Mouse (Mus musculus) bone marrow, adult 2 months (tissue): ENCODE measurements at regions not wholly inside any gene's neighbourhood (a gene's known extent, or its start where the extent isn't known, plus 50 kb on each side); places are given as distances from the start of the nearest gene placed in this dataset.

Experiments
- CTCF ChIP-seq: fragments of 200-500 bp; IDR thresholded peaks from 2 replicates; pipeline ENCODE4 v1.5.1; 2011; ENCODE audit warnings: low read length, control low read depth; ENCODE audit not compliant: control insufficient read depth, insufficient read depth
- POLR2A ChIP-seq: fragments of 200-500 bp; IDR thresholded peaks from 2 replicates; pipeline ENCODE4 v1.6.1; 2011; ENCODE audit warnings: low read depth, mild to moderate bottlenecking, control low read depth, low read length, borderline replicate concordance; ENCODE audit not compliant: control insufficient read depth

DNA sequence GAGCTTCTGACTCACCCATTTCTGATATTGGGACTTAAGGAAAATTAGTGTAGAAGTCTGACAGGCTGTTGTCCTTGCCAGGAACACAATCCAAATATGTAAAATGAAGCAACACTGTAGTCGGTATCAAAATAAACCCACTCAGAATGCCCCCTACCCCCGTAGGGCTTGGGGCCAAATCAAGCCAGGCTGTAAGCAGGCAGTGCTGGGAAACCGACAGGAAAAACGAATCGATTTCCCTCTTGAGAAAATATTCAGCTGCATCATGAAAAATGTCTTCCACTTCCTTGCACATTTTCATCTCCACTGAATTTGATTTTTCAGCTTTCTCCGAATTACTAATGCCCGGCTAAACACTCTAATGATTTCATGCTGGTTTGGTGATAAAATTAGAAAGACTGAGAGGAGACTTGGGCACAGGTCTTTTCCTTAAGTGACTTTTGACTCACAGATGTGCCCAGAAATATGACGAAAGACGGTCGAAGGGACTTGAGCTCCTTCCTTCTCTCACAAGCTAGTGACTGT, 485.7 kb downstream of the Fat4 start:
- no peak for TF ChIP-seq POLR2A
- TF ChIP-seq CTCF: no peak
